Mouse (Mus musculus): Measurements from ENCODE around the gene Fam162b. TPM values are rescaled to one million over a fixed set of nuclear protein-coding genes. Genes with fewer than 3 reads are reported as not detected.

The Fam162b gene
- not detected in 2 replicates for total RNA-seq (2014; fragmentation: Nextera tagmentation)
- not detected in 2 replicates for total RNA-seq (2017)

GRCm38 (mm10) chr10:51590139-51590574 lies at the start of gene Fam162b:
Gene Fam162b, minus strand, starts transcription at chr10:51590517.
- ATAC-seq (replicated peaks; ENCODE audit: low FRiP score, low TSS enrichment, poor library complexity, severe bottlenecking): no peak

- ATAC-seq (replicated peaks; ENCODE audit: low FRiP score, low TSS enrichment, poor library complexity, severe bottlenecking): no peak
Measured at GRCm38 (mm10) chr10:51631411-51632136, 41.3 kb upstream of the Fam162b start, which contains the start of gene Gprc6a. Gene Gprc6a, minus strand, starts transcription at chr10:51631461.

GRCm38 (mm10) chr10:51621193-51621592 lies 30.9 kb upstream of the Fam162b start:
- no peak for ATAC-seq (replicated peaks; ENCODE audit: low FRiP score, low TSS enrichment, poor library complexity, severe bottlenecking)

- ATAC-seq (replicated peaks; ENCODE audit: low FRiP score, low TSS enrichment, poor library complexity, severe bottlenecking): no peak
Measured at GRCm38 (mm10) chr10:51620126-51620525, 29.8 kb upstream of the Fam162b start.

GRCm38 (mm10) chr10:51618538-51618937 lies 28.2 kb upstream of the Fam162b start:
- ATAC-seq (replicated peaks; ENCODE audit: low FRiP score, low TSS enrichment, poor library complexity, severe bottlenecking): no peak

GRCm38 (mm10) chr10:51614826-51615590 lies 24.7 kb upstream of the Fam162b start:
- ATAC-seq (replicated peaks; ENCODE audit: low FRiP score, low TSS enrichment, poor library complexity, severe bottlenecking): no peak

GRCm38 (mm10) chr10:51613421-51613820 lies 23.1 kb upstream of the Fam162b start:
- ATAC-seq (replicated peaks; ENCODE audit: low FRiP score, low TSS enrichment, poor library complexity, severe bottlenecking): no peak

- no peak for ATAC-seq (replicated peaks; ENCODE audit: low FRiP score, low TSS enrichment, poor library complexity, severe bottlenecking)
Measured at GRCm38 (mm10) chr10:51611969-51612682, 21.8 kb upstream of the Fam162b start.

- no peak for ATAC-seq (replicated peaks; ENCODE audit: low FRiP score, low TSS enrichment, poor library complexity, severe bottlenecking)
Measured at GRCm38 (mm10) chr10:51609741-51610425, 19.6 kb upstream of the Fam162b start.

- ATAC-seq (replicated peaks; ENCODE audit: low FRiP score, low TSS enrichment, poor library complexity, severe bottlenecking): no peak
Measured at GRCm38 (mm10) chr10:51596928-51597635, 6.8 kb upstream of the Fam162b start.

GRCm38 (mm10) chr10:51595001-51595931 lies 4.9 kb upstream of the Fam162b start:
- 0 out of 2 replicates have a peak, but pooled peaks have one; percentile 44 for ATAC-seq (replicated peaks; ENCODE audit: low FRiP score, low TSS enrichment, poor library complexity, severe bottlenecking)

GRCm38 (mm10) chr10:51591574-51591973 lies 1.3 kb upstream of the Fam162b start:
- ATAC-seq (replicated peaks; ENCODE audit: low FRiP score, low TSS enrichment, poor library complexity, severe bottlenecking): no peak

- ATAC-seq (replicated peaks; ENCODE audit: low FRiP score, low TSS enrichment, poor library complexity, severe bottlenecking): no peak
Measured at GRCm38 (mm10) chr10:51584919-51585318, 5.4 kb downstream of the Fam162b start.

GRCm38 (mm10) chr10:51584378-51584777 lies 5.9 kb downstream of the Fam162b start:
- ATAC-seq (replicated peaks; ENCODE audit: low FRiP score, low TSS enrichment, poor library complexity, severe bottlenecking): no peak

- no peak for ATAC-seq (replicated peaks; ENCODE audit: low FRiP score, low TSS enrichment, poor library complexity, severe bottlenecking)
Measured at GRCm38 (mm10) chr10:51571225-51571996, 18.9 kb downstream of the Fam162b start.

- ATAC-seq (replicated peaks; ENCODE audit: low FRiP score, low TSS enrichment, poor library complexity, severe bottlenecking): no peak
Measured at GRCm38 (mm10) chr10:51556005-51556404, 34.3 kb downstream of the Fam162b start.

All from megakaryocyte-erythroid progenitor cell, adult 5-6 weeks (primary cell).